Mouse (Mus musculus) lung, adult 2 months (tissue): Measurements from ENCODE around the gene Cd69.

Experiments used
- CTCF ChIP-seq: fragments of 200-500 bp; IDR thresholded peaks from 2 replicates; pipeline ENCODE4 v1.5.1; 2011; ENCODE audit warnings: mild to moderate bottlenecking, low read length, control low read depth; ENCODE audit not compliant: insufficient read depth
- POLR2A ChIP-seq: fragments of 200-500 bp; IDR thresholded peaks from 2 replicates; pipeline ENCODE4 v1.6.1; 2011; ENCODE audit warnings: low read depth, mild to moderate bottlenecking, control low read depth, low read length, borderline replicate concordance; ENCODE audit errors: extremely low read depth

GRCm38 (mm10) chr6:129319331-129319730 lies 44.1 kb upstream of the Cd69 start:
- no peak for TF ChIP-seq POLR2A
- no peak for TF ChIP-seq CTCF
